Mouse (Mus musculus): ENCODE results near the gene Tfap2d. TPM values are rescaled to one million over a fixed set of nuclear protein-coding genes. Genes with fewer than 3 reads are reported as not detected.

Tfap2d gene
- polyA plus RNA-seq (2014; fragmentation: Nextera tagmentation; extraction: Ambion mirVana): 9.6 and 12.9 TPM in 2 replicates

DNA sequence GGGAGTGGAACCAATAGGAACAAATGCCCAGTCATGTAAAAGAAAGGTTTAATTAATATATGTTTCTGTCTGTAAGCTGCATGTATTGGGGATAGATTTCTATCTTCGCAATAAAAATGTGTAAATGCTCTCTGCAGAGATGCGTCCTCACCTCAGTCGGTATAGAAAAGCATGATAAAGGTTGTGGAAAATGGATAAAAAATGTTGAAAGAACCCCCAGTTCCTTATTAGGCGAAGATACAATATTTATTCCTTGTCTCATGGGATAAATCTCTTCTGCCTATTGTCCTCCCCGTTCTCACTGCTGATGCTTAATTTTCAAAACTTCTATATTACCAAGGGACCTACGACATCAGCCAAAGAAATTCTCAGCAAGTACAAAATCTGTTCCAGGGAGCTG is at the start of gene Tfap2d:
Gene Tfap2d, plus strand, starts transcription at position 392 of the 400 bp plus-strand sequence.
- 2% methylated on average over 6 of the region's 6 CpGs for WGBS

GRCm38 (mm10) chr1:19056300-19056699 is 46.5 kb upstream of the Tfap2d start:
- Histone ChIP-seq H3K4me3 (ENCODE audit: low read depth, low read length) (no peak overlapping the region), H3K27me3 (replicated peaks; ENCODE audit: control insufficient read depth, insufficient read depth, low read length) (no peaks in the 10 kb centered on the region), H3K4me1 (ENCODE audit: control insufficient read depth, insufficient read depth, low read length) (no peaks in the 10 kb centered on the region), H3K36me3 (ENCODE audit: control insufficient read depth, insufficient read depth, low read length) (no peaks in the 10 kb centered on the region), H3K27ac (ENCODE audit: low read depth, low read length) (no peak overlapping the region), H3K9me3 (replicated peaks; ENCODE audit: control insufficient read depth, low read length) (no peaks in the 10 kb centered on the region), H3K9ac (ENCODE audit: low read length) (no peak overlapping the region), H3K4me2 (ENCODE audit: low read length) (no peak overlapping the region)
- ATAC-seq (peak; percentile 69; the same call in 1 of the 2 replicates), DNase-seq (ENCODE audit: low spot score) (peak; percentile 63)
- WGBS: 12% methylated on average over 3 of the region's 3 CpGs

More for the DNA sequence above, at the start of gene Tfap2d:
- Histone ChIP-seq H3K4me2 (ENCODE audit: low read length) (no peak within 1 kb of the TSS), H3K36me3 (ENCODE audit: control insufficient read depth, insufficient read depth, low read length) (no peaks in the 10 kb centered on the region), H3K27ac (ENCODE audit: low read depth, low read length) (peak within 1 kb of the TSS; percentile 5; the same call in 1 of the 2 replicates), H3K9me3 (replicated peaks; ENCODE audit: control insufficient read depth, low read length) (no peaks in the 10 kb centered on the region), H3K4me3 (ENCODE audit: low read depth, low read length) (peak within 1 kb of the TSS; percentile 6; the same call in 1 of the 2 replicates), H3K27me3 (replicated peaks; ENCODE audit: control insufficient read depth, insufficient read depth, low read length) (peaks cover 91% of the 10 kb centered on the region), H3K9ac (ENCODE audit: low read length) (no peak within 1 kb of the TSS), H3K4me1 (ENCODE audit: control insufficient read depth, insufficient read depth, low read length) (no peaks in the 10 kb centered on the region)
- ATAC-seq (no peak), DNase-seq (ENCODE audit: low spot score) (no peak)

DNA sequence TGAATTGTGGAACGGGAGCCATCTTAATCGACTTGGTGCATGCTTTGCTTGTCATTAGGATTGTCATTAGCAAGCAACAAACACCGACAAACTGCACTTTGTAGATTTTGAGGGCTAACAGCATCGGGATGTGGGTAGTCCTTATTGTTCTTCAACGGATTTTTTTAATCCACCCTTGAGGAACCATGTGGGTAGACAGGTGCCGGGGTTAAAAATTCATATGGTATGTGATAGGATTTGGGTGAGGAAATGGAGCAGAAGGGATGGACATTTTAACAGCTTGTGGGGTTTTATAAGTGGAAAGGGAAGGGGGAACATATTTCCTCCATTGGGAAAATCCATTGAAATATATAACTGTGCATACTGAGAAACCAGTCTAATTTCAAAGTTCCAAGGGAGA is 46.0 kb upstream of the Tfap2d start:
- Histone ChIP-seq H3K27ac (ENCODE audit: low read depth, low read length) (no peak overlapping the region), H3K9me3 (replicated peaks; ENCODE audit: control insufficient read depth, low read length) (no peaks in the 10 kb centered on the region), H3K4me1 (ENCODE audit: control insufficient read depth, insufficient read depth, low read length) (no peaks in the 10 kb centered on the region), H3K27me3 (replicated peaks; ENCODE audit: control insufficient read depth, insufficient read depth, low read length) (no peaks in the 10 kb centered on the region), H3K36me3 (ENCODE audit: control insufficient read depth, insufficient read depth, low read length) (no peaks in the 10 kb centered on the region), H3K4me3 (ENCODE audit: low read depth, low read length) (no peak overlapping the region), H3K4me2 (ENCODE audit: low read length) (no peak overlapping the region), H3K9ac (ENCODE audit: low read length) (no peak overlapping the region)
- DNase-seq (ENCODE audit: low spot score): no peak
- 71% methylated on average over 6 of the region's 6 CpGs for whole genome bisulfite sequencing
- no peak for ATAC-seq

- WGBS: 11% methylated on average over 8 of the region's 8 CpGs
- H3K27ac ChIP-seq (ENCODE audit: low read depth, low read length): no peak overlapping the region
- H3K4me2 ChIP-seq (ENCODE audit: low read length): no peak overlapping the region
- no peak overlapping the region for H3K4me3 ChIP-seq (ENCODE audit: low read depth, low read length)
- H3K4me1 ChIP-seq (ENCODE audit: control insufficient read depth, insufficient read depth, low read length): no peaks in the 10 kb centered on the region
- H3K9ac ChIP-seq (ENCODE audit: low read length): no peak overlapping the region
- no peaks in the 10 kb centered on the region for H3K36me3 ChIP-seq (ENCODE audit: control insufficient read depth, insufficient read depth, low read length)
- ATAC-seq (peak; percentile 69; the same call in 1 of the 2 replicates), DNase-seq (ENCODE audit: low spot score) (no peak)
- no peaks in the 10 kb centered on the region for H3K27me3 ChIP-seq (replicated peaks; ENCODE audit: control insufficient read depth, insufficient read depth, low read length)
- H3K9me3 ChIP-seq (replicated peaks; ENCODE audit: control insufficient read depth, low read length): no peaks in the 10 kb centered on the region
Measured at GRCm38 (mm10) chr1:19088078-19088477, 14.7 kb upstream of the Tfap2d start.

DNA sequence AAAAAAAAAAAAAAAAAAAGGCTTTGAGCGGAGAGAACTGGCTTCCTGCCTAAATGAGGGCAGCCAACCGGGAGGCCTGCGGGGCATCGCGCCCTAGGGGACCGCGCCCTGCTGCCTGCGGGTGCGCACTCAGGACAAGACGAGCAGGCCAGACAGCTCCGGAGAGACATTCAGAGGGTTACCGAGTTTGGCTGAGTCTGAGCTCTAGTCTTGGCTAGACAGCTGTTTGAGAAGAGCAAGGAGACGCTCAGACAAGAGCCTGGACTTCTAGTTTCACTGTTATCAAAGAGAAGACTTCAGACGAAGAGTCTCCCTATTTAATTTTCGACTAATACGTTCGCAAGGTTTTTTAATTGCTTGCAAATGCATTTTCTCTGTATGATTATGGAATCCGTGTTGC is 5.9 kb upstream of the Tfap2d start:
- Histone ChIP-seq H3K9ac (ENCODE audit: low read length) (no peak overlapping the region), H3K9me3 (replicated peaks; ENCODE audit: control insufficient read depth, low read length) (no peaks in the 10 kb centered on the region), H3K4me2 (ENCODE audit: low read length) (peak overlapping the region; percentile 22; the same call in 1 of the 2 replicates), H3K27ac (ENCODE audit: low read depth, low read length) (no peak overlapping the region), H3K36me3 (ENCODE audit: control insufficient read depth, insufficient read depth, low read length) (no peaks in the 10 kb centered on the region), H3K27me3 (replicated peaks; ENCODE audit: control insufficient read depth, insufficient read depth, low read length) (peaks cover 60% of the 10 kb centered on the region), H3K4me1 (ENCODE audit: control insufficient read depth, insufficient read depth, low read length) (no peaks in the 10 kb centered on the region), H3K4me3 (ENCODE audit: low read depth, low read length) (no peak overlapping the region)
- DNase-seq (ENCODE audit: low spot score): no peak
- WGBS: under 1% methylated on average over 18 of the region's 18 CpGs
- no peak for ATAC-seq

DNA sequence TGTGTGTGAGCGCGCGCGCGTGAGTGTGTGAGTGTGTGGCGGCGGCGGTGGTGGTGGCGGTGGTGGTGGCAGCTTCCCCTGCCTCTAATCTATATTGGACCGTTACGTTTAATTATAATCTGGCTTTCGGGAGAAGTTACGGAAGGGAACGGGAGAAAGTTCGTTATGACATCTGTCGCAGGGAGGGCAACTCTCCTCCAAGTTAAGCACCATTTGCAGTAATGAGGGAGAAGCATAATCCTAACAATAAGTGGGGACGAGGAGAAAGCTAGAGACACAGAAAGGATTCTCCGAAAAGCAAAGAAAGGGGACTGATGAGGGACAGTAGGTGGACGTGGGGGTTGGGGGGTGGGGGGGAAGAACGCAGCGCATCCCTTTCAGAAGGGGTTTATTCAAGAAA is 494 bp downstream of the Tfap2d start:
- Histone ChIP-seq H3K4me3 (ENCODE audit: low read depth, low read length) (peak overlapping the region; percentile 6; the same call in 1 of the 2 replicates), H3K27me3 (replicated peaks; ENCODE audit: control insufficient read depth, insufficient read depth, low read length) (peaks cover 93% of the 10 kb centered on the region), H3K27ac (ENCODE audit: low read depth, low read length) (no peak overlapping the region), H3K9ac (ENCODE audit: low read length) (no peak overlapping the region), H3K4me1 (ENCODE audit: control insufficient read depth, insufficient read depth, low read length) (no peaks in the 10 kb centered on the region), H3K4me2 (ENCODE audit: low read length) (no peak overlapping the region), H3K36me3 (ENCODE audit: control insufficient read depth, insufficient read depth, low read length) (no peaks in the 10 kb centered on the region), H3K9me3 (replicated peaks; ENCODE audit: control insufficient read depth, low read length) (no peaks in the 10 kb centered on the region)
- under 1% methylated on average over 21 of the region's 21 CpGs for WGBS
- DNase-seq (ENCODE audit: low spot score): no peak
- ATAC-seq: no peak

GRCm38 (mm10) chr1:19103776-19104142 is 937 bp downstream of the Tfap2d start:
- ATAC-seq (peak; percentile 10; the same call in 1 of the 2 replicates), DNase-seq (ENCODE audit: low spot score) (no peak)
- no peaks in the 10 kb centered on the region for H3K36me3 ChIP-seq (ENCODE audit: control insufficient read depth, insufficient read depth, low read length)
- H3K9ac ChIP-seq (ENCODE audit: low read length): no peak overlapping the region
- peak overlapping the region; percentile 6; the same call in 1 of the 2 replicates for H3K4me3 ChIP-seq (ENCODE audit: low read depth, low read length)
- no peak overlapping the region for H3K4me2 ChIP-seq (ENCODE audit: low read length)
- peak overlapping the region; percentile 5; the same call in 1 of the 2 replicates for H3K27ac ChIP-seq (ENCODE audit: low read depth, low read length)
- no peaks in the 10 kb centered on the region for H3K9me3 ChIP-seq (replicated peaks; ENCODE audit: control insufficient read depth, low read length)
- H3K27me3 ChIP-seq (replicated peaks; ENCODE audit: control insufficient read depth, insufficient read depth, low read length): peaks cover 94% of the 10 kb centered on the region
- H3K4me1 ChIP-seq (ENCODE audit: control insufficient read depth, insufficient read depth, low read length): no peaks in the 10 kb centered on the region
- WGBS: under 1% methylated on average over 10 of the region's 10 CpGs

DNA sequence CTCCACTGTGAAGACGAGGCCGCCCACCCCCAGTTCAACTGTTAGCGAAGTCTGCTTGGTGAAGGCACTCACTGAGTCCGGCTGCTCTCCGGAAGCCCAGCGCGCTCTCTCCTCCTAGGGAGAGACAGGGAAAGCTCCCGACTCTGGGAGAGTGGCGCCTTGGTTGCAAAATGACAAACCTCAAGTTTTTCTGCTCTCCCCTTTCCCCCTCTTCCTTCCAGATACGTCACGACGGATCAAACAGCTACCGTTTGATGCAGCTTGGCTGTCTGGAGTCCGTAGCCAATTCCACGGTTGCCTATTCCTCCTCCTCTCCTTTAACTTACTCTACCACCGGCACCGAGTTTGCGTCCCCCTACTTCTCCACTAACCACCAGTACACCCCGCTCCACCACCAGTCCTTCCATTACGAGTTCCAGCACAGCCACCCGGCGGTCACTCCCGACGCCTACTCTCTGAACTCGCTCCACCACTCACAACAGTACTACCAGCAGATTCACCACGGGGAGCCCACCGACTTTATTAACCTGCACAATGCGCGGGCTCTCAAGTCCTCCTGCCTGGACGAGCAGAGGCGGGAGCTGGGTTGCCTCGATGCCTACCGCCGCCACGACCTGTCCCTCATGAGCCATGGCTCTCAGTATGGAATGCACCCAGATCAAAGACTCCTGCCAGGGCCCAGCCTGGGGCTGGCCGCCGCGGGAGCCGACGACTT is 1.5 kb downstream of the Tfap2d start:
- H3K4me1 ChIP-seq (ENCODE audit: control insufficient read depth, insufficient read depth, low read length): no peaks in the 10 kb centered on the region
- H3K27me3 ChIP-seq (replicated peaks; ENCODE audit: control insufficient read depth, insufficient read depth, low read length): peaks cover 95% of the 10 kb centered on the region
- H3K4me3 ChIP-seq (ENCODE audit: low read depth, low read length): 0 out of 2 replicates have a peak overlapping the region, but pooled peaks have one; percentile 1
- DNase-seq (ENCODE audit: low spot score): no peak
- H3K9ac ChIP-seq (ENCODE audit: low read length): no peak overlapping the region
- under 1% methylated on average over 40 of the region's 40 CpGs for WGBS
- H3K27ac ChIP-seq (ENCODE audit: low read depth, low read length): peak overlapping the region; percentile 5; the same call in 1 of the 2 replicates
- no peak overlapping the region for H3K4me2 ChIP-seq (ENCODE audit: low read length)
- 0 out of 2 replicates have a peak, but pooled peaks have one; percentile 4 for ATAC-seq
- H3K36me3 ChIP-seq (ENCODE audit: control insufficient read depth, insufficient read depth, low read length): no peaks in the 10 kb centered on the region
- no peaks in the 10 kb centered on the region for H3K9me3 ChIP-seq (replicated peaks; ENCODE audit: control insufficient read depth, low read length)

DNA sequence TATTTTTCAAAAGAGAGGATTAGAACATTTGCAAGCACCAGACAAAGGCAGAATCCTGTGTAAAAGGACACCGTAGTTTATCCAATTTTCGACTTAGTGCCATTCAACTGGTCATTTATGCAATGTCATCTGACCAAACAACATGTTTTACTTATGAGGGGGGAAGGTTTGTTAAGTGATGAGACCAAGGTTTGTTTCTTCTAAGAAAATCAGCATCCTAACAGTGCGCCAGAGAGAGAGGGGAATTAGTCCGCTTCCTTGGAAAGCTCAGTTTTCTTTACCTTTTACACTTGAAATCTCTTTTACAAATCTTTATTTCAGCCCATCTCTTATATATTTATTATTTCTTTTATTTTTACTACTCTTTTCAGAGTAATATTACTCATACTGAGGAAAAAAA is 3.6 kb downstream of the Tfap2d start:
- Histone ChIP-seq H3K9ac (ENCODE audit: low read length) (no peak overlapping the region), H3K36me3 (ENCODE audit: control insufficient read depth, insufficient read depth, low read length) (no peaks in the 10 kb centered on the region), H3K27ac (ENCODE audit: low read depth, low read length) (no peak overlapping the region), H3K9me3 (replicated peaks; ENCODE audit: control insufficient read depth, low read length) (no peaks in the 10 kb centered on the region), H3K4me2 (ENCODE audit: low read length) (no peak overlapping the region), H3K27me3 (replicated peaks; ENCODE audit: control insufficient read depth, insufficient read depth, low read length) (peaks cover 93% of the 10 kb centered on the region), H3K4me1 (ENCODE audit: control insufficient read depth, insufficient read depth, low read length) (no peaks in the 10 kb centered on the region), H3K4me3 (ENCODE audit: low read depth, low read length) (no peak overlapping the region)
- no peak for DNase-seq (ENCODE audit: low spot score)
- 2% methylated on average over 4 of the region's 4 CpGs for WGBS
- ATAC-seq: no peak

Data from forebrain, embryonic 14.5 days (tissue).